In the genomic region with DNA sequence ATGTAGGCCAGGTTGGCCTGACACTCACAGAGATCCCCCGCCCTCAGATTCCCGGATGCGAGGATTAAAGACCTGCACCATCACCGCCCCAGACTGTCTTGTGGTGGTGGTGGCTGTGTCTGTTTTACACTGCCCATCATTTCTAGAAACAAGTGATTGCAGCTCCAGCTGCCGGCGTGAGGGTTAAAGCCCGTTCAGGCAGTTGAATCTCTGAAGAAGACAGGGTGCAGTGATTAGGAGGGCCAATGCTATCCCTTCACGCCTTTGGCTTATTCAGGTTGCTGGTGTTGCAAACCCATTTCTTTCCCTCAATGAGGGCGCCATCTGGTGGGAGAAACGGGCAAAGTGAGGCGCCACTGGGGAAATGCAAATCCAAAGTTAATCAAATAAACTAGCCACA, we compare ENCODE assay signal across 9 mouse cellular contexts.
A peak's percentile ranks its signal among the peaks of the same experiment; 100 is the strongest.
DNase-seq lines count a peak whose midpoint lies in the region; ATAC-seq and TF ChIP-seq lines count a peak whose summit lies in the region.
"Had no signal": no experiment of that assay in that cellular context is flagged by ENCODE, and none has a peak within 500 bp of the region (broad histone marks: within the 10 kb centered on the region; RNA-seq: fewer than 3 reads in every experiment).

No protein-coding gene starts in this region.

- H3K27me3 ChIP-seq in forebrain, embryonic 15.5 days, result no peaks in the 10 kb centered on the region
- no peaks in the 10 kb centered on the region for H3K27me3 ChIP-seq in hindbrain, embryonic 13.5 days
- H3K27me3 ChIP-seq in midbrain, embryonic 14.5 days (ENCODE audit: control insufficient read depth, insufficient read depth, low read length), result no peaks in the 10 kb centered on the region
- H3K27me3 ChIP-seq in small intestine, adult 2 months (ENCODE audit: control insufficient read depth, insufficient read depth, low read length), result no peaks in the 10 kb centered on the region
- H3K27me3 ChIP-seq: lung, embryonic 15.5 days had no signal

- peak; percentile 56 for DNase-seq in Muller cell, postnatal 12 days (ENCODE audit: inconsistent ontology term)
- DNase-seq in c-Kit-positive CD71-positive TER-119-positive erythroid progenitor cells, embryonic 14.5 days (ENCODE audit: low spot score), result peak; percentile 19
- peak; percentile 84 to 91 for DNase-seq in left cerebral cortex, adult 18-20 months (ENCODE audit: low spot score in 2 of 2)
- DNase-seq in midbrain, embryonic 14.5 days, result peak; percentile 83

- no peak overlapping the region for H3K9ac ChIP-seq in forebrain, embryonic 15.5 days (replicated peaks)
- no peak overlapping the region for H3K9ac ChIP-seq in hindbrain, embryonic 13.5 days
- no peak overlapping the region for H3K9ac ChIP-seq in midbrain, embryonic 14.5 days (replicated peaks; ENCODE audit: low read length)
- H3K9ac ChIP-seq: lung, embryonic 15.5 days had no signal

- H3K4me3 ChIP-seq in forebrain, embryonic 15.5 days, result no peak overlapping the region
- H3K4me3 ChIP-seq in hindbrain, embryonic 13.5 days, result no peak overlapping the region
- no peak overlapping the region for H3K4me3 ChIP-seq in midbrain, embryonic 14.5 days (replicated peaks; ENCODE audit: low read depth, low read length)
- H3K4me3 ChIP-seq in small intestine, adult 2 months (ENCODE audit: low read depth, low read length), result no peak overlapping the region
- H3K4me3 ChIP-seq: lung, embryonic 15.5 days had no signal

- 31% methylated on average over 11 of the region's 11 CpGs for WGBS in forebrain, embryonic 15.5 days
- WGBS in hindbrain, embryonic 13.5 days, result 30% methylated on average over 11 of the region's 11 CpGs
- WGBS in midbrain, embryonic 14.5 days, result 29% methylated on average over 11 of the region's 11 CpGs
- WGBS in small intestine, adult 2 months, result 31% methylated on average over 11 of the region's 11 CpGs

- no peak for TF ChIP-seq POLR2A in small intestine, adult 2 months (IDR thresholded peaks at IDR 0.05; ENCODE audit: low read depth, low read length)

- H3K27ac ChIP-seq in forebrain, embryonic 15.5 days (replicated peaks), result no peak overlapping the region
- no peak overlapping the region for H3K27ac ChIP-seq in hindbrain, embryonic 13.5 days
- no peak overlapping the region for H3K27ac ChIP-seq in midbrain, embryonic 14.5 days (replicated peaks; ENCODE audit: low read depth, low read length)
- H3K27ac ChIP-seq in small intestine, adult 2 months (ENCODE audit: insufficient read depth, low read depth, low read length), result no peak overlapping the region
- H3K27ac ChIP-seq: lung, embryonic 15.5 days had no signal

- H3K36me3 ChIP-seq in forebrain, embryonic 15.5 days, result no peaks in the 10 kb centered on the region
- H3K36me3 ChIP-seq in hindbrain, embryonic 13.5 days, result no peaks in the 10 kb centered on the region
- no peaks in the 10 kb centered on the region for H3K36me3 ChIP-seq in midbrain, embryonic 14.5 days (ENCODE audit: control insufficient read depth, insufficient read depth, low read length)
- H3K36me3 ChIP-seq in small intestine, adult 2 months (ENCODE audit: control insufficient read depth, insufficient read depth, low read length), result no peaks in the 10 kb centered on the region
- H3K36me3 ChIP-seq: lung, embryonic 15.5 days had no signal

- peak; percentile 71; the same call in 1 of the 2 replicates for TF ChIP-seq CTCF in small intestine, adult 2 months (IDR thresholded peaks at IDR 0.05; ENCODE audit: extremely low read depth, insufficient read length, insufficient replicate concordance, low read depth, low read length)

- peak; percentile 63 for ATAC-seq in forebrain, embryonic 15.5 days (replicated peaks)
- ATAC-seq in hindbrain, embryonic 13.5 days (ENCODE audit: low FRiP score), result peak; percentile 68
- ATAC-seq in midbrain, embryonic 14.5 days (ENCODE audit: low FRiP score, low TSS enrichment), result no peak
- ATAC-seq in erythroid progenitor cell, adult 5-6 weeks (replicated peaks; ENCODE audit: low FRiP score, poor library complexity, severe bottlenecking), result no peak

- H3K4me2 ChIP-seq in forebrain, embryonic 15.5 days (replicated peaks), result no peak overlapping the region; the same call in 1 of the 2 replicates
- H3K4me2 ChIP-seq in hindbrain, embryonic 13.5 days, result no peak overlapping the region
- no peak overlapping the region for H3K4me2 ChIP-seq in midbrain, embryonic 14.5 days (ENCODE audit: low read length)
- H3K4me2 ChIP-seq: lung, embryonic 15.5 days had no signal

- H3K4me1 ChIP-seq in forebrain, embryonic 15.5 days, result no peaks in the 10 kb centered on the region
- H3K4me1 ChIP-seq in hindbrain, embryonic 13.5 days (replicated peaks), result no peaks in the 10 kb centered on the region
- H3K4me1 ChIP-seq in midbrain, embryonic 14.5 days (ENCODE audit: control insufficient read depth, insufficient read depth, low read length), result no peaks in the 10 kb centered on the region
- H3K4me1 ChIP-seq in small intestine, adult 2 months (ENCODE audit: control insufficient read depth, insufficient read depth, insufficient read length, low read length), result no peaks in the 10 kb centered on the region
- H3K4me1 ChIP-seq: lung, embryonic 15.5 days had no signal

- H3K9me3 ChIP-seq in forebrain, embryonic 15.5 days, result no peaks in the 10 kb centered on the region
- no peaks in the 10 kb centered on the region for H3K9me3 ChIP-seq in hindbrain, embryonic 13.5 days
- no peaks in the 10 kb centered on the region for H3K9me3 ChIP-seq in midbrain, embryonic 14.5 days (ENCODE audit: control insufficient read depth, low read length)
- H3K9me3 ChIP-seq: lung, embryonic 15.5 days had no signal

Comparison
In these comparisons a context has a peak if more than half of its experiments do, and no peak if none do; other contexts are left out.
1. DNase-seq: peak in every context shown above with its lines; median percentile 88 in left cerebral cortex, adult 18-20 months; 83 in midbrain, embryonic 14.5 days; 56 in Muller cell, postnatal 12 days; 19 in c-Kit-positive CD71-positive TER-119-positive erythroid progenitor cells, embryonic 14.5 days.
2. ATAC-seq: peak in forebrain, embryonic 15.5 days (single experiment) and hindbrain, embryonic 13.5 days (single experiment); none in midbrain, embryonic 14.5 days (single experiment) and erythroid progenitor cell, adult 5-6 weeks (single experiment).